Mouse (Mus musculus): ENCODE results near the gene Gfi1b. TPM values are rescaled to one million over a fixed set of nuclear protein-coding genes. Genes with fewer than 3 reads are reported as not detected.

Gfi1b gene
- polyA plus RNA-seq, 1 experiment from 2014 or later, result 0.51 TPM

DNA sequence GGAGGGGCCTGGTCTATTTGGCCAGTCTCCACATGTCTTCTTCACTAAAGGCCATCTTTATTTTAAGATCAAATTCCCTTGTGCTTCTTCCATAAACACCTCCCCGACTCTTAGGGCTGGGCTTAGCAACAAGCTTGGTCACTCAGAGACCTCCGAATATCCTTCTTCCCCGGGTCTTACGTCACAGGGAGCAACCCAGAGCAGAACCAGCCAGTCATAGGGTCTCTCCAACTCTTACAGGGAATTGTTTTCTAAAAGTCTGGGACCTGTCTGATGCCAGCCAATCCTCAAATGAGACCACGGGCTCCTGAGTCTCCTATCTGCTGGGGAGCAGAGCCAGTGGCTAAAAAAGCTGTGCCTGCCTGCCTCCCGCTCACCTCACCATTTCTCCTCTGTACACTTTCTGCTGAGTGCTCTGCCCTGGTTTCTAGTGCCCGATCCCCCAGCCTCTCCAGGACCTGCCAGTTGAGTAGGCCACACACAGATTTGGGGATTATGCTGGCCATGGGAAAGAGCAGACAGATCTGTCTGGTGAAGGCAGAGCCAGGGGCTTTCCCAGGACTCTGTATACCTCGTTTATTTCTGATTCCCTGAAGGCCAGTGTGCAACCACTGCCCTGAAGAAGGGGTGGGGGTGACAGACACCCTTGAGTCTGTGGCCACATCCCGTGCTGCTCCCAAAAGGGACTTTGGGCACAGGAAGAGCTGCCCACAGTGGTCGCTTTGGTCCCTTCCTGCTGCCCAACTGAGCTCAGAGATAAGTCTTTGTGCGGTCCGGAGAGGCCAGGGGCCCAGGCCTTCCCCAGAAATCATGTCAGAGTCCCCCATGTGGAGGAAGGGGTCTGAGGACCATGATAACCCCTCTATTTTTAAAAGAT lies 22.9 kb downstream of the Gfi1b start:
- Histone ChIP-seq H3K27ac (ENCODE audit: low read depth) (peak overlapping the region; percentile 16; the same call in 1 of the 2 replicates), H3K27me3 (ENCODE audit: insufficient read depth, low read length) (no peaks in the 10 kb centered on the region), H3K9me3 (ENCODE audit: low read depth, low read length) (no peaks in the 10 kb centered on the region), H3K4me2 (no peak overlapping the region), H3K4me3 (ENCODE audit: low read depth, low read length) (no peak overlapping the region), H3K9ac (no peak overlapping the region), H3K4me1 (ENCODE audit: insufficient read depth) (no peaks in the 10 kb centered on the region), H3K36me3 (ENCODE audit: insufficient read depth) (no peaks in the 10 kb centered on the region)
- ATAC-seq (ENCODE audit: insufficient read depth) (no peak), DNase-seq (no peak)
- no peak for TF ChIP-seq CTCF (IDR thresholded peaks at IDR 0.05; ENCODE audit: low read depth)
- 51% methylated on average over 12 of the region's 12 CpGs for WGBS

DNA sequence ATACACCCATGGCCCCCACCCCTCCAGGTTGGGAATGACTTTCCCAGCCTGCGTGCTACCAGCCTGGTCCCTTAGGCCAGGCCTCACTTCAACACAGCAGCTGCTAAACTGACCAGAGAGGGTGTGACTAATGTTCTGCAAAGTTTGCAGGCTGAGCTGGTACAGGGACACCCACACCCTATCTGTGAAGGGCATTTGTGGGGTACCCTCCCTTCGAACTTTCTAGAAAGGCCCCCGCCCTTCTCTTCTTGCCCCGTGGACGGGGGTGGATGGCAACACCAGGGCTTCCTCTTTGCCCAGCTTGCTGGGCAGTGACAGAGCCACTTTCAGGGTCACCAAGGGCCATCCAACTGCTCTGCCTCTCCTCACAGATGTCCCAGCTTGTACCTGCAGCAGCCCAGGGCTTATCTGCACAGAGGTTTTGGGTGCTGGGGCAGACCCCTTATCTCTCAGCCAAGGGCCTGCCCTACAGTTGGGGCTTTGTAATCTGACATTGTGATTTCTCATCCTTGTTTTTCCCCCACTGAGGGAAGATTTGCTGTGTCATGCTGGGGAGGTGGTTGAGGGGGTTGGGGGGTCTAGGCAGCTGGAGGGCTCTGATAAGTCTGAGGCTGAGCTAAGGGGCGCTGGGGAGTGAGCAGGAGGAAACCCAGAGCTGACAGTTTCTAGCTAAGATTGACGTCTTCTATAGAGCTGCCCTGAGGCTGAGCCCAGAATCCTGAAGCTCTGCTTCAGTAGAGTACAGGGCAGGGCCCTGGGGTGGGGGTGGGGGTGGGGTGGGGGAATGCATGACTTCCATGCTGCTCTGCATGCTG lies 23.8 kb downstream of the Gfi1b start:
- ATAC-seq (ENCODE audit: insufficient read depth), result peak; percentile 58; the same call in 1 of the 2 replicates
- H3K4me2 ChIP-seq, result no peak overlapping the region
- H3K4me3 ChIP-seq (ENCODE audit: low read depth, low read length), result no peak overlapping the region
- H3K9ac ChIP-seq, result no peak overlapping the region
- H3K9me3 ChIP-seq (ENCODE audit: low read depth, low read length), result no peaks in the 10 kb centered on the region
- no peaks in the 10 kb centered on the region for H3K4me1 ChIP-seq (ENCODE audit: insufficient read depth)
- no peaks in the 10 kb centered on the region for H3K36me3 ChIP-seq (ENCODE audit: insufficient read depth)
- DNase-seq, result no peak
- no peaks in the 10 kb centered on the region for H3K27me3 ChIP-seq (ENCODE audit: insufficient read depth, low read length)
- no peak overlapping the region for H3K27ac ChIP-seq (ENCODE audit: low read depth)
- 73% methylated on average over 7 of the region's 7 CpGs for WGBS
- no peak for TF ChIP-seq CTCF (IDR thresholded peaks at IDR 0.05; ENCODE audit: low read depth)

DNA sequence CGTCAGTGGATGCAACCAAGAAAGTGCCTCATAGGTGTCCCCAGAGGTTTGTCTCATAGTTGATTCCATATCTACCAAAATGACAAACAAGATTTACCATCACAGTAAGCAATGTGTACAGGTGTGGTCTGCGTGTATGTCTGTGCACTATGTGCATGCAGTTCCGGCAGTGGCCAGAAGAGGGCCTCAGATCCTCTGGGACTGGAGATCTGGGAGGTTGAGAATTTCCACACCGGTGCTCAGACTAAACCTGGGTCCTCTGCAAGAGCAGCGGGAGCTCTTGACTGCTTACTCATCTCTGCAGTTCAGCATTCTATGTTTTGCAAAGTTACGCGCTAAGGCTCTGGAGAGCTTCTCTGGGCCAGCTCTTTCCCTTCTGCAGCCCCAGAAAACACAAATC lies 24.8 kb downstream of the Gfi1b start:
- Histone ChIP-seq H3K27me3 (ENCODE audit: insufficient read depth, low read length) (no peaks in the 10 kb centered on the region), H3K4me1 (ENCODE audit: insufficient read depth) (no peaks in the 10 kb centered on the region), H3K4me3 (ENCODE audit: low read depth, low read length) (no peak overlapping the region), H3K9me3 (ENCODE audit: low read depth, low read length) (no peaks in the 10 kb centered on the region), H3K36me3 (ENCODE audit: insufficient read depth) (no peaks in the 10 kb centered on the region), H3K4me2 (no peak overlapping the region), H3K27ac (ENCODE audit: low read depth) (no peak overlapping the region), H3K9ac (no peak overlapping the region)
- peak; percentile 52 for TF ChIP-seq CTCF (IDR thresholded peaks at IDR 0.05; ENCODE audit: low read depth)
- DNase-seq (peak; percentile 27), ATAC-seq (ENCODE audit: insufficient read depth) (no peak)
- 88% methylated on average over 7 of the region's 7 CpGs for WGBS

DNA sequence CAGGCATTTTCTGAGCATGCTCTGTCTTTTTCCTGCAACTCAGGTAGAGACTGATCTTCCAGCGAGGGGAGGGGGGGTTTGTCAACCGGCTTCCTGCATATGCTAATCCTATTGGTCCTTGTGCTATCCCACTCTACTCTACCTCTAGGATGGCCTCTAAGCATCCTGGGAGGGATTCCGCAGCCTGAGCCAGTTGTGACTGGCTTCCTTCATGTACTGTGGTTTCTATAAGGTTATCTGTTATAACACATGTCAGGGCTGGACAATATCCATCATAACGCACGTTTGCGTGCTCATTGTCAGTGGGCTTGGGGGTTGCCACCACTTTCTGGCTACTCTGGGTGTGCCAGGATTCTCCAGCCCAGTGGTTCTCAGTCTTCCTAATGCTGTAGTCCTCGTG lies 25.8 kb downstream of the Gfi1b start:
- no peaks in the 10 kb centered on the region for H3K4me1 ChIP-seq (ENCODE audit: insufficient read depth)
- ATAC-seq (ENCODE audit: insufficient read depth) (no peak), DNase-seq (no peak)
- H3K4me3 ChIP-seq (ENCODE audit: low read depth, low read length), result no peak overlapping the region
- H3K27me3 ChIP-seq (ENCODE audit: insufficient read depth, low read length), result no peaks in the 10 kb centered on the region
- TF ChIP-seq CTCF (IDR thresholded peaks at IDR 0.05; ENCODE audit: low read depth), result no peak
- no peak overlapping the region for H3K27ac ChIP-seq (ENCODE audit: low read depth)
- H3K9ac ChIP-seq, result no peak overlapping the region
- 65% methylated on average over 7 of the region's 7 CpGs for WGBS
- H3K36me3 ChIP-seq (ENCODE audit: insufficient read depth), result no peaks in the 10 kb centered on the region
- H3K4me2 ChIP-seq, result no peak overlapping the region
- H3K9me3 ChIP-seq (ENCODE audit: low read depth, low read length), result no peaks in the 10 kb centered on the region

DNA sequence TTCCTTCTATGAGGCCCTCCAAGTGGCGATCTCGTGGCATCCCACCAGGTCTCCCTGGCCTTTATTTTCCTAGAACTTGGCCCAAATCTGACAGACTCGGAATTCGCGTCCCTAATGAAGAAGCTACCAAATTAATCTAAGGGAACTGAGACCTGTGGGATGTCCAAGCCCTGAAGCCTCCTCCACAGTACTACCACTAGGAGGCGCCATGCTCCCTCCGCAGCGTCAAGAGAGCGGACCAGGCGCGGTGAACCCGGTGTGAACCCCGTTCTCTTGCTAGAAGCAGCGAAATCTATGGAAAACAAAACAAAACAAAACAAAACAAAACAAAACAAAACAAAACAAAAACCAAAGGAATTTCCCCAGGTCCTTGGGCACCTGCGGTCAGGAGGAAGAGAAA lies 29.0 kb downstream of the Gfi1b start:
- no peak overlapping the region for H3K9ac ChIP-seq
- H3K9me3 ChIP-seq (ENCODE audit: low read depth, low read length), result no peaks in the 10 kb centered on the region
- no peak overlapping the region for H3K27ac ChIP-seq (ENCODE audit: low read depth)
- H3K36me3 ChIP-seq (ENCODE audit: insufficient read depth), result no peaks in the 10 kb centered on the region
- 6% methylated on average over 15 of the region's 15 CpGs for WGBS
- H3K27me3 ChIP-seq (ENCODE audit: insufficient read depth, low read length), result no peaks in the 10 kb centered on the region
- H3K4me3 ChIP-seq (ENCODE audit: low read depth, low read length), result no peak overlapping the region
- no peak for ATAC-seq (ENCODE audit: insufficient read depth)
- H3K4me1 ChIP-seq (ENCODE audit: insufficient read depth), result no peaks in the 10 kb centered on the region
- peak; percentile 80 for DNase-seq
- peak; percentile 89 for TF ChIP-seq CTCF (IDR thresholded peaks at IDR 0.05; ENCODE audit: low read depth)
- peak overlapping the region; percentile 37; the same call in 1 of the 2 replicates for H3K4me2 ChIP-seq

DNA sequence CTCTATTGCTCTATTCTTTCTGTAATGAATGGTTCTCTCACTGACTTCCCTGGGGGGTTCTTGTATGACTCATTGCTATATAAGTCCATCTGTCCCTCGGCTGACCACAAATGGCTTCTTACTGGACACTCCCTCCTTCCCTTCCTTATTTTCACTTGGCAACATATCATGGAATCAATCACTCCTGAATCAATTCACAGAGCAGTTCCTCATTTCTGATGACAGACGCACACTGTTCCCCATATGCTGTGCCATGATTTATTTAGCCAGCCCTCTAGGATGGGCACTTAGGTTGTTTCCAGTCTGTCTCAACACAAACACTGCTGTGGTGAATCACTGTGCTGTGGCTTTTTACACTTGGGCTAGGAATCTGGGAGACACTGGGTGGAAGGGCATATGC lies 30.3 kb downstream of the Gfi1b start:
- H3K27me3 ChIP-seq (ENCODE audit: insufficient read depth, low read length), result no peaks in the 10 kb centered on the region
- no peak overlapping the region for H3K27ac ChIP-seq (ENCODE audit: low read depth)
- H3K36me3 ChIP-seq (ENCODE audit: insufficient read depth), result no peaks in the 10 kb centered on the region
- H3K4me1 ChIP-seq (ENCODE audit: insufficient read depth), result no peaks in the 10 kb centered on the region
- no peak overlapping the region for H3K4me2 ChIP-seq
- ATAC-seq (ENCODE audit: insufficient read depth), result no peak
- no peak for TF ChIP-seq CTCF (IDR thresholded peaks at IDR 0.05; ENCODE audit: low read depth)
- H3K4me3 ChIP-seq (ENCODE audit: low read depth, low read length), result no peak overlapping the region
- H3K9me3 ChIP-seq (ENCODE audit: low read depth, low read length), result no peaks in the 10 kb centered on the region
- DNase-seq, result no peak
- 77% methylated on average over 2 of the region's 2 CpGs for WGBS
- H3K9ac ChIP-seq, result no peak overlapping the region

DNA sequence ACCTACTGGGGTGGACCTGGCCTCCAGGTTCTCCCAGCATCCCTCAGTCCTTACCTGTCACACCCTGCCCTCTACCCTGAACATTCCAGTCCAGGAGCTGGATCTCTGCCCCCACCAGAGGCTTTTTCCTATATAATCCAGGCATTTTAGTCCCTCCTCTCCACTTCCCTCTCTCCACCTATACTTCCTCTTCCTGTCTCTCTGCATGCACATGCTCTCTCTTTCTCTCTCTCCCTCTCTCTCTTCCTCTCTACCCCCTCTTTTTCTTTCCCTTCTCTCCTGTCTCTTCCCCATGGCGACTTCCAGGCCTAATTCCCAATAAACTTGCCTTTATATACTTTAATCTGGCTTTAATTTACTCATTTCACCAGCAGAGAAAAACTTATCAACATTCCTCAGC lies 33.2 kb downstream of the Gfi1b start:
- H3K4me1 ChIP-seq (ENCODE audit: insufficient read depth), result no peaks in the 10 kb centered on the region
- ATAC-seq (ENCODE audit: insufficient read depth) (no peak), DNase-seq (no peak)
- no peak overlapping the region for H3K9ac ChIP-seq
- no peak for TF ChIP-seq CTCF (IDR thresholded peaks at IDR 0.05; ENCODE audit: low read depth)
- 39% methylated on average over 1 of the region's 1 CpGs for WGBS
- H3K36me3 ChIP-seq (ENCODE audit: insufficient read depth), result no peaks in the 10 kb centered on the region
- no peak overlapping the region for H3K4me2 ChIP-seq
- no peaks in the 10 kb centered on the region for H3K27me3 ChIP-seq (ENCODE audit: insufficient read depth, low read length)
- no peak overlapping the region for H3K4me3 ChIP-seq (ENCODE audit: low read depth, low read length)
- no peak overlapping the region for H3K27ac ChIP-seq (ENCODE audit: low read depth)
- H3K9me3 ChIP-seq (ENCODE audit: low read depth, low read length), result no peaks in the 10 kb centered on the region

Data from lung, embryonic 14.5 days (tissue).